ENCODE assay signal across 8 mouse cellular contexts in the genomic region with DNA sequence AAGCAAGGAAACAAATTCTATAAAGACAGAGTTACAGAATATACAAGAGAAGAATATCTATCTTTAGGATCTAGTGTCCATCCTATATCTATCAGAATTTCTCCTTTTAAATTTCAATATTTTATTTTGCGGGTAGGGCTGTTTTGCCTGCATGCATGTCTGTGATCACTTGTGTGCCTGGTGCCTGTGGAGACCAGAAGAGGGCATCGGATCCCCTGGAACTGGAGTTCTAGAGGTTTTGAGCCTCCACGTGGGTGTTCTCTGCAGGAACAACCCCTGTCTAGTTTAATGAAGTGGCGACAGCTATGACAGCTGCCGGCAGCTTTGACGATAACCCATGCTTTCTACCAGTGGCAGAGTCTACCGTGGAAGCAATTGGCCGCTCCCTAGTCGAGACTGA. TPM values are rescaled to one million over a fixed set of nuclear protein-coding genes. Genes with fewer than 3 reads are reported as not detected.
DNase-seq lines count a peak whose midpoint lies in the region; ATAC-seq and TF ChIP-seq lines count a peak whose summit lies in the region.

No protein-coding gene starts in this region.

- no peaks in the 10 kb centered on the region for H3K36me3 ChIP-seq in heart, embryonic 10.5 days
- no peaks in the 10 kb centered on the region for H3K36me3 ChIP-seq in kidney, embryonic 14.5 days (ENCODE audit: control insufficient read depth, insufficient read depth, low read length)
- H3K36me3 ChIP-seq in liver, embryonic 13.5 days: no peaks in the 10 kb centered on the region
- no peaks in the 10 kb centered on the region for H3K36me3 ChIP-seq in neural tube, embryonic 13.5 days

- no peaks in the 10 kb centered on the region for H3K9me3 ChIP-seq in heart, embryonic 10.5 days
- H3K9me3 ChIP-seq in kidney, embryonic 14.5 days (ENCODE audit: control insufficient read depth, low read length): no peaks in the 10 kb centered on the region; the same call in 1 of the 2 replicates
- H3K9me3 ChIP-seq in liver, embryonic 13.5 days (replicated peaks): no peaks in the 10 kb centered on the region
- H3K9me3 ChIP-seq in neural tube, embryonic 13.5 days: no peaks in the 10 kb centered on the region

- H3K27ac ChIP-seq in heart, embryonic 10.5 days: 0 out of 2 replicates have a peak overlapping the region, but pooled peaks have one; percentile 6
- no peak overlapping the region for H3K27ac ChIP-seq in kidney, embryonic 14.5 days (ENCODE audit: low read depth, low read length)
- no peak overlapping the region for H3K27ac ChIP-seq in liver, embryonic 13.5 days
- H3K27ac ChIP-seq in neural tube, embryonic 13.5 days (replicated peaks): no peak overlapping the region

- no peak overlapping the region for H3K9ac ChIP-seq in kidney, embryonic 14.5 days (ENCODE audit: low read depth, low read length)
- no peak overlapping the region for H3K9ac ChIP-seq in liver, embryonic 13.5 days
- H3K9ac ChIP-seq in neural tube, embryonic 13.5 days: no peak overlapping the region

- peak; percentile 12 to 18 for DNase-seq in urinary bladder, adult 18-20 months (ENCODE audit: low spot score in 2 of 2)
- no peak for DNase-seq in urinary bladder, postnatal 10 days (ENCODE audit: low spot score)
- DNase-seq in brain, embryonic 14.5 days (ENCODE audit: low read depth): peak; percentile 54
- peak; percentile 92 for DNase-seq in heart, embryonic 10.5 days (ENCODE audit: low spot score)
- no peak for DNase-seq in liver, embryonic 13.5 days
- no peak for DNase-seq in testis, postnatal 10 days (ENCODE audit: low spot score)

- 0 out of 2 replicates have a peak overlapping the region, but pooled peaks have one; percentile 37 for H3K4me3 ChIP-seq in heart, embryonic 10.5 days
- no peak overlapping the region for H3K4me3 ChIP-seq in kidney, embryonic 14.5 days (ENCODE audit: low read length)
- no peak overlapping the region for H3K4me3 ChIP-seq in liver, embryonic 13.5 days (replicated peaks)
- H3K4me3 ChIP-seq in neural tube, embryonic 13.5 days: no peak overlapping the region

- H3K4me1 ChIP-seq in heart, embryonic 10.5 days: peaks cover 30% of the 10 kb centered on the region
- peaks cover 5% of the 10 kb centered on the region; the same call in 1 of the 2 replicates for H3K4me1 ChIP-seq in kidney, embryonic 14.5 days (ENCODE audit: control insufficient read depth, insufficient read depth, low read length)
- H3K4me1 ChIP-seq in liver, embryonic 13.5 days (replicated peaks): peaks cover 11% of the 10 kb centered on the region
- H3K4me1 ChIP-seq in neural tube, embryonic 13.5 days (replicated peaks): no peaks in the 10 kb centered on the region

- 8% methylated on average over 9 of the region's 9 CpGs for WGBS in heart, embryonic 10.5 days
- 17% methylated on average over 9 of the region's 9 CpGs for whole genome bisulfite sequencing in kidney, embryonic 14.5 days
- WGBS in liver, embryonic 13.5 days (ENCODE audit: insufficient replicate concordance): 12% methylated on average over 9 of the region's 9 CpGs
- WGBS in neural tube, embryonic 13.5 days: 49% methylated on average over 9 of the region's 9 CpGs

- peak; percentile 74; the same call in 1 of the 2 replicates for ATAC-seq in kidney, embryonic 14.5 days (ENCODE audit: low FRiP score, low TSS enrichment)
- peak; percentile 58; the same call in 1 of the 2 replicates for ATAC-seq in liver, embryonic 13.5 days (ENCODE audit: low read depth)
- no peak for ATAC-seq in neural tube, embryonic 13.5 days (ENCODE audit: low read depth)

- peak; percentile 35; the same call in 1 of the 2 replicates for TF ChIP-seq CTCF in brain, embryonic 14.5 days (IDR thresholded peaks at IDR 0.05; ENCODE audit: borderline replicate concordance, extremely low read depth, insufficient read depth, insufficient read length)

- no peak overlapping the region; the same call in 1 of the 2 replicates for H3K4me2 ChIP-seq in kidney, embryonic 14.5 days (replicated peaks; ENCODE audit: low read depth, low read length)
- H3K4me2 ChIP-seq in liver, embryonic 13.5 days: peak overlapping the region; percentile 49
- H3K4me2 ChIP-seq in neural tube, embryonic 13.5 days: 0 out of 2 replicates have a peak overlapping the region, but pooled peaks have one; percentile 27

- H3K27me3 ChIP-seq in heart, embryonic 10.5 days (ENCODE audit: insufficient read depth, poor library complexity, severe bottlenecking): peaks cover 9% of the 10 kb centered on the region
- H3K27me3 ChIP-seq in kidney, embryonic 14.5 days (ENCODE audit: control insufficient read depth, insufficient read depth, low read length): no peaks in the 10 kb centered on the region
- H3K27me3 ChIP-seq in liver, embryonic 13.5 days: peaks cover 3% of the 10 kb centered on the region; the same call in 1 of the 2 replicates
- H3K27me3 ChIP-seq in neural tube, embryonic 13.5 days: no peaks in the 10 kb centered on the region

- no peak for TF ChIP-seq POLR2A in brain, embryonic 14.5 days (IDR thresholded peaks at IDR 0.05; ENCODE audit: borderline replicate concordance, extremely low read depth, insufficient read depth, insufficient read length, poor library complexity, severe bottlenecking)

RNA-seq across cellular contexts. Expression of gene Pdzk1, which starts 16.0 kb away (rescaled TPM):
- polyA plus RNA-seq in brain, embryonic 14.5 days (2012; rRNA removed): 0.14 and 0.15 TPM in 2 replicates
- 0.98 TPM in 1 of 2 replicates, not detected in the other for polyA plus RNA-seq in heart, embryonic 10.5 days (2016; fragmentation: Nextera tagmentation; extraction: Ambion mirVana)
- polyA plus RNA-seq in kidney, embryonic 14.5 days (2014; fragmentation: Nextera tagmentation; extraction: Ambion mirVana): 36.0 and 63.3 TPM in 2 replicates
- polyA plus RNA-seq in liver, embryonic 13.5 days (2015; fragmentation: Nextera tagmentation; extraction: Ambion mirVana): 8.2 and 9.4 TPM in 2 replicates
- 0.08 TPM in 1 of 2 replicates, not detected in the other for polyA plus RNA-seq in neural tube, embryonic 13.5 days (2015; fragmentation: Nextera tagmentation; extraction: Ambion mirVana)

RNA-seq across cellular contexts. Expression of gene Cd160, which starts 16.0 kb away (rescaled TPM):
- polyA plus RNA-seq in brain, embryonic 14.5 days (2012; rRNA removed): not detected in 2 replicates
- 0.06 TPM in 1 of 2 replicates, not detected in the other for polyA plus RNA-seq in heart, embryonic 10.5 days (2016; fragmentation: Nextera tagmentation; extraction: Ambion mirVana)
- 0.08 and 0.17 TPM in 2 replicates for polyA plus RNA-seq in kidney, embryonic 14.5 days (2014; fragmentation: Nextera tagmentation; extraction: Ambion mirVana)
- 0.14 and 0.16 TPM in 2 replicates for polyA plus RNA-seq in liver, embryonic 13.5 days (2015; fragmentation: Nextera tagmentation; extraction: Ambion mirVana)
- 0.14 and 0.23 TPM in 2 replicates for polyA plus RNA-seq in neural tube, embryonic 13.5 days (2015; fragmentation: Nextera tagmentation; extraction: Ambion mirVana)

Comparison
In these comparisons a context has a peak if more than half of its experiments do, and no peak if none do; other contexts are left out.
1. DNase-seq: peak in urinary bladder, adult 18-20 months (2 of 2), brain, embryonic 14.5 days (single experiment) and heart, embryonic 10.5 days (single experiment); none in urinary bladder, postnatal 10 days (single experiment), liver, embryonic 13.5 days (single experiment) and testis, postnatal 10 days (single experiment).